Comparison of ENCODE assay signal across 19 mouse cellular contexts in the genomic region with DNA sequence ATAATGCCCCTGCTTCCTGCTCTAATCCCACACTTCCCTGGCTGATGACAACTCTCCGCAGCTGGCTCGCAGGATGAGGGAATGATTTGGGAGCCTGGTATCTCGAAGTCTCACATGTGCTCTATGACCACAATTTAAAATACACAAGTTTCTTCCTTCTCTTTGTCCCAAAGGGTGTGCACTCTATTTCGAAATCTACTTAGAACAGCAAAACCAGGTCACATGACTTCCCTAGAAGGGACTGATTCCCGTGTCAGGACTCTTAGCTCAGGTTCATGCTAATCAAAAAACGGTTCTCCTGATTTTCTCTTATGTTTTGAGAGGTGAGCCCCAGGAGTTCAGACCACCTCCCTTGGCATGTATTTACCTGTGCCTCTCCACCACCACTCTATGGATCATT.
"Had no signal": no experiment of that assay in that cellular context is flagged by ENCODE, and none has a peak within 500 bp of the region (broad histone marks: within the 10 kb centered on the region; RNA-seq: fewer than 3 reads in every experiment).

No protein-coding gene starts in this region.

- ATAC-seq: liver, postnatal 0 days; midbrain, embryonic 13.5 days; midbrain, embryonic 16.5 days had no signal

- H3K27ac ChIP-seq: kidney, postnatal 0 days; layer of hippocampus, adult 2 months; limb, embryonic 10.5 days; limb, embryonic 13.5 days; liver, embryonic 14.5 days; lung, embryonic 15.5 days; midbrain, embryonic 10.5 days; midbrain, embryonic 13.5 days had no signal

- DNase-seq: kidney, adult 2 months; kidney, postnatal 25 days; layer of hippocampus, adult 9-11 months; liver; liver, postnatal 0 days; lung, postnatal 14 days; lung, postnatal 4 days; thymus, adult 18-20 months; thymus, postnatal 36 days had no signal

- H3K9me3 ChIP-seq: limb, embryonic 10.5 days; limb, embryonic 13.5 days; lung, embryonic 15.5 days; megakaryocyte, embryonic 14.5 days; midbrain, embryonic 10.5 days; midbrain, embryonic 13.5 days had no signal

- H3K36me3 ChIP-seq: limb, embryonic 10.5 days; limb, embryonic 13.5 days; lung, embryonic 15.5 days; midbrain, embryonic 10.5 days; midbrain, embryonic 13.5 days had no signal

- H3K4me3 ChIP-seq: layer of hippocampus, adult 2 months; limb, embryonic 10.5 days; limb, embryonic 13.5 days; lung, embryonic 15.5 days; megakaryocyte, embryonic 14.5 days; midbrain, embryonic 10.5 days; midbrain, embryonic 13.5 days had no signal

- H3K4me2 ChIP-seq: limb, embryonic 13.5 days; lung, embryonic 15.5 days; midbrain, embryonic 13.5 days had no signal

- H3K9ac ChIP-seq: limb, embryonic 13.5 days; liver, embryonic 14.5 days; liver, postnatal 0 days; lung, embryonic 15.5 days; midbrain, embryonic 13.5 days had no signal

- H3K27me3 ChIP-seq: midbrain, embryonic 13.5 days had no signal
